Mouse (Mus musculus) megakaryocyte-erythroid progenitor cell, adult 5 weeks (primary cell): ENCODE data around the gene Xxylt1. TPM values are rescaled to one million over a fixed set of nuclear protein-coding genes. Genes with fewer than 3 reads are reported as not detected.

Experiments
- polyA plus RNA-seq: library from polyadenylated mRNA; stranded (reverse); fragments of >175 nt; gene quantifications from 2 replicates; pipeline ENCODE4 v1.2.3, GENCODE M21; 2012

Xxylt1 gene
- 7.7 and 8.8 TPM in 2 replicates for polyA plus RNA-seq

DNA sequence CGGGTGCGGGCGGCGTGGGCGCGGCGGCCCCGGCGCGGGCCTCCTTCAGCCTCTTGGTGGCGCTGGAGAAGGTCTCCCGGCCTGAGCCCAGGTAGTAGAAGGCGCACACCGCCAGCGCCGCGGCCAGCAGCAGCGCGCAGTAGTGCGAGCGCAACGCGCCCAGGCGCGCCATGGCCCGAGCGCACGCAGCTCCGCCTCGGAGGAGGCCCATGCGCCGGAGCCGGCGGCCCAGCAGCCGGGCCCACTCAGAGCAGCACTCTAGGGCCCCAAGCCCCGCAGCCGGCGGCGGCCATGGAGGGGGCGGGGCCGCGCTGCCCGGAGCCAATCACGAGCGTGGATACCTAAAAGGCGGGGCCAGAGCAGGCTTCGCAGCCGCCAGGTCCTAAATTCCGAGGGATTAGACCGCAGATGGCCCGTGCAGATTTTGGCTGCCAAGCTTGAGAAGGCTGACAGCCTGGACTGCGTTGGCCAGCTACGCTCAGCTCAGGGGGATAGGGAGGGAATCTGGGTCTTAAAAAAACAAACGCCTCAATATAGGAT is at the start of gene Xxylt1:
Xxylt1 (minus strand) TSS at position 308 of the 540 bp plus-strand sequence.

Other genes with a start within 250 kb of the Xxylt1 start
- 6.0 and 6.2 TPM in 2 replicates for gene Acap2, start 119.8 kb upstream of the Xxylt1 start, polyA plus RNA-seq
- gene Ppp1r2, start 193.8 kb upstream of the Xxylt1 start, polyA plus RNA-seq: 57.6 and 60.9 TPM in 2 replicates
- 0.19 TPM in 1 of 2 replicates, not detected in the other for gene Apod, start 233.4 kb upstream of the Xxylt1 start, polyA plus RNA-seq